Mouse (Mus musculus) hindbrain, embryonic 12.5 days (tissue): ENCODE measurements around the gene Slc16a4. TPM values are rescaled to one million over a fixed set of nuclear protein-coding genes. Genes with fewer than 3 reads are reported as not detected.

ENCODE experiments used
- ATAC-seq: fragments of 200-750 bp; cut with Nextera tagmentation; 2 replicates; pipeline ENCODE4 v1.8.0; 2017; ENCODE audit warnings: moderate TSS enrichment; ENCODE audit not compliant: low FRiP score
- H3K27ac ChIP-seq: fragments of 300-500 bp; sonication (generic); 2 replicates; pipeline ENCODE4 v1.5.1; 2016; ENCODE audit warnings: mild to moderate bottlenecking
- H3K27me3 ChIP-seq: fragments of 300-500 bp; sonication (generic); 2 replicates; pipeline ENCODE4 v1.6.1; 2016; ENCODE audit warnings: mild to moderate bottlenecking
- H3K36me3 ChIP-seq: fragments of 300-500 bp; sonication (generic); 2 replicates; pipeline ENCODE4 v1.6.1; 2016; ENCODE audit warnings: mild to moderate bottlenecking
- H3K4me1 ChIP-seq: fragments of 300-500 bp; sonication (generic); 2 replicates; pipeline ENCODE4 v1.6.1; 2016
- H3K4me2 ChIP-seq: fragments of 300-500 bp; sonication (generic); replicated peaks from 2 replicates; pipeline ENCODE4 v1.6.1; 2016; ENCODE audit warnings: mild to moderate bottlenecking
- H3K4me3 ChIP-seq: fragments of 300-500 bp; sonication (generic); 2 replicates; pipeline ENCODE4 v1.5.1; 2016; ENCODE audit warnings: mild to moderate bottlenecking
- H3K9ac ChIP-seq: fragments of 300-500 bp; sonication (generic); 2 replicates; pipeline ENCODE4 v1.6.1; 2016; ENCODE audit warnings: mild to moderate bottlenecking, moderate library complexity
- H3K9me3 ChIP-seq: fragments of 300-500 bp; sonication (generic); replicated peaks from 2 replicates; pipeline ENCODE4 v1.6.1; 2016; ENCODE audit warnings: mild to moderate bottlenecking
- WGBS: fragments of 180-500 bp; shearing (Covaris S2); methylation state at CpG from one replicate; pipeline ENCODE4 v1.1.7; 2016; 5-methylcytosine and 5-hydroxymethylcytosine counted together
- polyA plus RNA-seq: library from polyadenylated mRNA; unstranded; fragments of >200 nt; fragmentation: Nextera tagmentation; extraction: Ambion mirVana; gene quantifications from 2 replicates; pipeline ENCODE4 v1.2.1, GENCODE M21; 2016

The Slc16a4 gene
- 5.4 and 5.5 TPM in 2 replicates for polyA plus RNA-seq

DNA sequence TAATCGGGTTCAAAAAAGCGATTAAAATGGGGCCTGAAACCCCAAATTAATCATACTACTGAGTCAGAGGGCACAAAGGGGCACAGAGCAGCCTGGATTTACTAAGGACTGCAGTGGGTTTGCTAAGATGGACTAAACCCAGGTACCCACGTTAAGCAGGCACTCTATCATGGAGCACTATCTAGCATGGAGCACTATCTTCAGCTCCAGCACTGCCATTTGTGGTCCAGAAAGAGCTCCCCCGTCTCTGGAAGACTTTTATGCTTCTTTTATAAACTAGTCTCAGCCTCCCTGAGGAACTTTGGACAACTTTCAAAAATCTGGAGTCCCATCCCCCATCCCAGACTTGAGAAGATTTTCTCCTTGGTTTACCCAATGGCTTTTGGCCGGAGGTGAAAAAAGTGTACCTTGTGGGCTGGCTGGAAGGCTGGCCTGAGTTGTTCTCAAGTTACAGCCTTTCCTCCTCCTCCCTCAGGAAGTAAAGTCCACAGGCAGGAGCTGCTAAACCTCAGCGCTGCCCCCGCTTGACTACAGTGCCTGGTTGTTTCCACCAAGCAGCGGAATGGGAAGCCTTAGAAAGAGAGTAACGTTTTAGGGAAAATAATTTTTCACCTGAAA lies at the start of gene Slc16a4:
Gene Slc16a4 (plus strand): TSS at position 467 of the 618 bp plus-strand sequence.
- Histone ChIP-seq H3K9ac (no peak within 1 kb of the TSS), H3K9me3 (no peaks in the 10 kb centered on the region), H3K4me2 (no peak within 1 kb of the TSS), H3K4me3 (no peak within 1 kb of the TSS), H3K27ac (no peak within 1 kb of the TSS), H3K36me3 (no peaks in the 10 kb centered on the region), H3K27me3 (no peaks in the 10 kb centered on the region), H3K4me1 (no peaks in the 10 kb centered on the region; the same call in 1 of the 2 replicates)
- WGBS = 30% methylated on average over 9 of the region's 9 CpGs
- no peak for ATAC-seq

GRCm38 (mm10) chr3:107241389-107242094 lies 49.5 kb upstream of the Slc16a4 start:
- Histone ChIP-seq H3K36me3 (no peaks in the 10 kb centered on the region), H3K27ac (no peak overlapping the region), H3K9me3 (no peaks in the 10 kb centered on the region), H3K27me3 (peaks cover 13% of the 10 kb centered on the region), H3K9ac (no peak overlapping the region), H3K4me1 (0 out of 2 replicates have a peak, but pooled peaks cover 2% of the 10 kb centered on the region), H3K4me3 (no peak overlapping the region), H3K4me2 (no peak overlapping the region)
- ATAC-seq = 0 out of 2 replicates have a peak, but pooled peaks have one; percentile 32
- 39% methylated on average over 14 of the region's 14 CpGs for WGBS

GRCm38 (mm10) chr3:107246876-107247275 lies 44.2 kb upstream of the Slc16a4 start:
- 79% methylated on average over 6 of the region's 6 CpGs for WGBS
- no peaks in the 10 kb centered on the region for H3K9me3 ChIP-seq
- H3K4me1 ChIP-seq = no peaks in the 10 kb centered on the region
- H3K9ac ChIP-seq = no peak overlapping the region
- H3K27me3 ChIP-seq = 0 out of 2 replicates have a peak, but pooled peaks cover 5% of the 10 kb centered on the region
- no peak overlapping the region for H3K4me2 ChIP-seq
- no peak overlapping the region for H3K4me3 ChIP-seq
- H3K36me3 ChIP-seq = no peaks in the 10 kb centered on the region
- ATAC-seq = no peak
- no peak overlapping the region for H3K27ac ChIP-seq

DNA sequence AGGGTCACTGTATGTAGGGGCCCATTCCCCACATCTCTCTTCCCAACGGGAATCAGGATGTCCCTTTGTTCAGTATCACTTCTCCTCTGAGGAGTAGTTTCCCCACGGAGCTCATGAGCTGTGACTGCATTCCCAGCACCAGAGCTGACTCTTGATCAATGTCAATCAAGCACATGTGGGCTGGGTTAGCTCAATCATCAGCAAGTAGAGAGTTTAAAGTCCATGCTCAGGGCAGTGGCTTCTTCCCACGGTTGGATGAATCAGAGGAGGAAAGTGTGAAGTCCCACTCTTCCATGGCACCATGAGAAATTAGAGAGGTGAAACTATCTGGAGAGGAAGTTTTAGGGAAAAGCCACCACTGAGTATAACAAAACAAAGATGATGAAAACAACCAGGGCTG lies 42.0 kb upstream of the Slc16a4 start:
- no peak overlapping the region for H3K9ac ChIP-seq
- H3K4me1 ChIP-seq = no peaks in the 10 kb centered on the region
- no peak overlapping the region for H3K4me3 ChIP-seq
- ATAC-seq = no peak
- no peaks in the 10 kb centered on the region for H3K36me3 ChIP-seq
- no peak overlapping the region for H3K27ac ChIP-seq
- 61% methylated on average over 3 of the region's 3 CpGs for WGBS
- H3K4me2 ChIP-seq = no peak overlapping the region
- no peaks in the 10 kb centered on the region for H3K9me3 ChIP-seq
- H3K27me3 ChIP-seq = no peaks in the 10 kb centered on the region

DNA sequence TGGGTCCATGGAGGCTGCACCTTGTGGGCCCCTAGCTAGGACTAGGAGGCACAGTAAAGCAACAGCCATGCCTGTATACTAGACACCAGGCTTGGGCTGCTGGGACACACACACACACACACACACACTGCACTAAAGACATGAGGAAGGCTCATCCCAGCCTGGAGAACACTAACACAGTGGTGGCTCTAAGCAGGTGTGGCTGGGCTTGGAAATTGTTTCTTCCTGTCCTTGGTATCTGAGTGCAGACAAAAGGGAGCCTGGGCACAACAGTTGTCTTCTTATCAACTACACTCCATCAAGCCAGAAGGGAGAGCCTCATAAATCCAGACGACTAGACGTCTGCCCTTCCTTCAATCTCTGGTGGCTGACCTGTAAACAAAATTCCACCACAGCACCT lies 40.7 kb upstream of the Slc16a4 start:
- H3K4me3 ChIP-seq = no peak overlapping the region
- no peaks in the 10 kb centered on the region for H3K36me3 ChIP-seq
- no peak overlapping the region for H3K4me2 ChIP-seq
- no peak overlapping the region for H3K27ac ChIP-seq
- no peaks in the 10 kb centered on the region for H3K9me3 ChIP-seq
- H3K4me1 ChIP-seq = no peaks in the 10 kb centered on the region
- 76% methylated on average over 2 of the region's 2 CpGs for WGBS
- no peak overlapping the region for H3K9ac ChIP-seq
- no peak for ATAC-seq
- H3K27me3 ChIP-seq = no peaks in the 10 kb centered on the region

- no peak overlapping the region for H3K9ac ChIP-seq
- no peaks in the 10 kb centered on the region for H3K9me3 ChIP-seq
- no peak overlapping the region for H3K27ac ChIP-seq
- H3K4me3 ChIP-seq = no peak overlapping the region
- WGBS = 75% methylated on average over 4 of the region's 4 CpGs
- H3K27me3 ChIP-seq = no peaks in the 10 kb centered on the region
- H3K4me2 ChIP-seq = no peak overlapping the region
- H3K36me3 ChIP-seq = no peaks in the 10 kb centered on the region
- no peak for ATAC-seq
- peaks cover 3% of the 10 kb centered on the region; the same call in 1 of the 2 replicates for H3K4me1 ChIP-seq
These were observed 39.0 kb upstream of the Slc16a4 start for GRCm38 (mm10) chr3:107252035-107252434.

- H3K27me3 ChIP-seq = no peaks in the 10 kb centered on the region
- H3K4me3 ChIP-seq = no peak overlapping the region
- no peaks in the 10 kb centered on the region for H3K9me3 ChIP-seq
- no peak overlapping the region for H3K27ac ChIP-seq
- H3K4me1 ChIP-seq = peaks cover 3% of the 10 kb centered on the region; the same call in 1 of the 2 replicates
- 81% methylated on average over 5 of the region's 5 CpGs for WGBS
- no peak overlapping the region for H3K4me2 ChIP-seq
- H3K9ac ChIP-seq = no peak overlapping the region
- no peaks in the 10 kb centered on the region for H3K36me3 ChIP-seq
- ATAC-seq = no peak
These were observed 37.1 kb upstream of the Slc16a4 start for GRCm38 (mm10) chr3:107253925-107254324.

- H3K27ac ChIP-seq = peak overlapping the region; percentile 62; the same call in 1 of the 2 replicates
- WGBS = 85% methylated on average over 3 of the region's 3 CpGs
- no peaks in the 10 kb centered on the region for H3K9me3 ChIP-seq
- no peaks in the 10 kb centered on the region for H3K27me3 ChIP-seq
- H3K36me3 ChIP-seq = no peaks in the 10 kb centered on the region
- ATAC-seq = no peak
- H3K4me2 ChIP-seq = no peak overlapping the region
- peaks cover 9% of the 10 kb centered on the region for H3K4me1 ChIP-seq
- no peak overlapping the region for H3K4me3 ChIP-seq
- H3K9ac ChIP-seq = no peak overlapping the region
These were observed 35.0 kb upstream of the Slc16a4 start for GRCm38 (mm10) chr3:107255992-107256391.

DNA sequence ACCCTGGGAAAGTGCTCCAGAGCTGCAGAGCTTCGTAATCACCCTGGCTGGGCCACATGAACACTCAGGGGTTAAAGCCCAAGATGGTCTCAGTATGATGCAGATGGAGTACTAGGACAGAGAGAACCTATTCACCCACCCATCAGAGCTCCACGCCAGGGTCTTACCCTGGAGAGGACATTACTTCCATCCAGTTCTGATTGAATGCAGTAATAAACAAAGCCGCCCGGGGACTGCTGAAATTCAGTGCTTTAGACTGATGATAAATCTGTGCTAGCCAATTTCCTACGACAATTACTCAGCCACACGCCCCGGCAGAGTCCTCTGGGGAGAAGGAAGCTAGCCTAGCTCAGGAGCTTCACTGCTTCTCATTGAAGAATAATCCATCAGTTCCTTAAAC lies 34.3 kb upstream of the Slc16a4 start:
- Histone ChIP-seq H3K4me3 (no peak overlapping the region), H3K9ac (no peak overlapping the region), H3K27ac (peak overlapping the region; percentile 62; the same call in 1 of the 2 replicates)

DNA sequence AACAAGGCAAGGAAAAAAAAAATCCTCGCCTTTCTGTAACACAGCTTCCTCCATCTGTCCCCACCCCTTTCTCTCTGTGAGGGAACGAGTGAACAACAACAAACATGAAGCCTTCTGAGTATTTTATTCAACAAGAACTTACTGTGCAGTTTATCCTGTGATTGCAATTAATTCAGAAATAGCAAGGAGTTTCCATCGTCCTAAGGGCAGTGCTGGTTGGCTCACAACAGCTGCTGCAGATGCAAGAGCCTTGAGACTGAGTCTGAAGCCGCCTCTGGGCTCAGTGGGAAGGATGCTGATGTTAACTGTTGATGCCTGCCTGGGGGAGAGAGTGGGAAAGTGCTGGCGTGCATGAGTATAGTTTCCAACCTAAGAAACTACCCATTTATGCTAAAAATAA lies 33.1 kb upstream of the Slc16a4 start:
- H3K9ac ChIP-seq = no peak overlapping the region
- no peak for ATAC-seq
- 66% methylated on average over 5 of the region's 5 CpGs for WGBS

More for the DNA sequence above, 34.3 kb upstream of the Slc16a4 start:
- ATAC-seq = 0 out of 2 replicates have a peak, but pooled peaks have one; percentile 33
- no peaks in the 10 kb centered on the region for H3K9me3 ChIP-seq
- no peaks in the 10 kb centered on the region for H3K27me3 ChIP-seq
- peaks cover 16% of the 10 kb centered on the region for H3K4me1 ChIP-seq
- H3K36me3 ChIP-seq = no peaks in the 10 kb centered on the region
- H3K4me2 ChIP-seq = no peak overlapping the region
- 61% methylated on average over 7 of the region's 7 CpGs for WGBS

GRCm38 (mm10) chr3:107260956-107261850 lies 29.8 kb upstream of the Slc16a4 start:
- peak; percentile 80 for ATAC-seq
- Histone ChIP-seq H3K27me3 (no peaks in the 10 kb centered on the region), H3K4me2 (no peak overlapping the region), H3K27ac (peak overlapping the region; percentile 76; the same call in 1 of the 2 replicates), H3K36me3 (no peaks in the 10 kb centered on the region), H3K4me3 (no peak overlapping the region), H3K9ac (no peak overlapping the region), H3K9me3 (no peaks in the 10 kb centered on the region), H3K4me1 (peaks cover 18% of the 10 kb centered on the region)
- WGBS = 44% methylated on average over 8 of the region's 8 CpGs

More for the DNA sequence above, 33.1 kb upstream of the Slc16a4 start:
- Histone ChIP-seq H3K4me3 (no peak overlapping the region), H3K9me3 (no peaks in the 10 kb centered on the region), H3K36me3 (no peaks in the 10 kb centered on the region), H3K4me1 (peaks cover 18% of the 10 kb centered on the region), H3K27me3 (no peaks in the 10 kb centered on the region), H3K27ac (no peak overlapping the region), H3K4me2 (no peak overlapping the region)

DNA sequence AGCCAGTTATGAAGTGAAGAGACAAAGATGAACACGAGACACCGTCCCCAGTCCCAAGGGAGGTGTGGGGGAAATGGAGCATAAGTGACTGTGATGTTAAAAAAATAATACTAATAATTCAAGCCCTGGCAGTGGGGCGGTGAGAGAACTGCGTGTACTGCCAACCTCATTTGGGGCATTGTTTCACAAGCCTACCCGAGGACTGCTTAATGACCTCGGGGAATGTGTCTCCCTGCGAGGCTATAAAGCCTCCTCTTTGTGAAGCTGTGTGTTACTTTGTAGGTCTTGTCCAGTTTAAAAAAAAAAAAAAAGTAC lies 29.2 kb upstream of the Slc16a4 start:
- Histone ChIP-seq H3K9me3 (no peaks in the 10 kb centered on the region), H3K27me3 (no peaks in the 10 kb centered on the region), H3K4me3 (no peak overlapping the region), H3K4me1 (peaks cover 16% of the 10 kb centered on the region), H3K4me2 (no peak overlapping the region), H3K9ac (no peak overlapping the region), H3K27ac (no peak overlapping the region), H3K36me3 (no peaks in the 10 kb centered on the region)
- peak; percentile 32; the same call in 1 of the 2 replicates for ATAC-seq
- WGBS = 38% methylated on average over 7 of the region's 7 CpGs
